ENCODE assay signal across 15 mouse cellular contexts in genomic region chr10:61443456-61443855, GRCm38 (mm10). TPM values are rescaled to one million over a fixed set of nuclear protein-coding genes. Genes with fewer than 3 reads are reported as not detected.
A peak's percentile ranks its signal among the peaks of the same experiment; 100 is the strongest.
DNase-seq lines count a peak whose midpoint lies in the region; ATAC-seq lines count a peak whose summit lies in the region.
"Had no signal": no experiment of that assay in that cellular context is flagged by ENCODE, and none has a peak within 500 bp of the region (broad histone marks: within the 10 kb centered on the region; RNA-seq: fewer than 3 reads in every experiment).

No protein-coding gene starts in this region.

- H3K4me2 ChIP-seq in hindbrain, embryonic 13.5 days, result no peak overlapping the region
- no peak overlapping the region for H3K4me2 ChIP-seq in hindbrain, embryonic 16.5 days (ENCODE audit: low read length)
- no peak overlapping the region for H3K4me2 ChIP-seq in midbrain, embryonic 14.5 days (ENCODE audit: low read length)
- no peak overlapping the region for H3K4me2 ChIP-seq in midbrain, embryonic 15.5 days
- no peak overlapping the region for H3K4me2 ChIP-seq in neural tube, embryonic 15.5 days
- H3K4me2 ChIP-seq: lung, embryonic 15.5 days had no signal

- no peak for ATAC-seq in hindbrain, embryonic 13.5 days (ENCODE audit: low FRiP score)
- ATAC-seq in hindbrain, embryonic 16.5 days, result no peak
- no peak for ATAC-seq in midbrain, embryonic 14.5 days (ENCODE audit: low FRiP score, low TSS enrichment)
- ATAC-seq in midbrain, embryonic 15.5 days (replicated peaks), result no peak
- no peak for ATAC-seq in neural tube, embryonic 15.5 days (ENCODE audit: low FRiP score)
- ATAC-seq in cerebellum, adult (ENCODE audit: insufficient number of reproducible peaks, low FRiP score, low TSS enrichment), result no peak
- ATAC-seq: inflammation-experienced regulatory T-cells, adult 6 months; Patski had no signal

- peak; percentile 29 for DNase-seq in midbrain, embryonic 14.5 days
- no peak for DNase-seq in limb, embryonic 10.5 days (ENCODE audit: low spot score)
- DNase-seq: heart, postnatal 14 days; spleen, adult 18-20 months had no signal

- no peaks in the 10 kb centered on the region for H3K9me3 ChIP-seq in hindbrain, embryonic 13.5 days
- H3K9me3 ChIP-seq in hindbrain, embryonic 16.5 days (ENCODE audit: control insufficient read depth, low read length), result no peaks in the 10 kb centered on the region
- no peaks in the 10 kb centered on the region for H3K9me3 ChIP-seq in midbrain, embryonic 14.5 days (ENCODE audit: control insufficient read depth, low read length)
- no peaks in the 10 kb centered on the region for H3K9me3 ChIP-seq in midbrain, embryonic 15.5 days
- no peaks in the 10 kb centered on the region for H3K9me3 ChIP-seq in limb, embryonic 10.5 days (replicated peaks)
- no peaks in the 10 kb centered on the region for H3K9me3 ChIP-seq in neural tube, embryonic 15.5 days (replicated peaks)
- H3K9me3 ChIP-seq: lung, embryonic 15.5 days; megakaryocyte, embryonic 14.5 days had no signal

- no peaks in the 10 kb centered on the region for H3K27me3 ChIP-seq in hindbrain, embryonic 13.5 days
- no peaks in the 10 kb centered on the region for H3K27me3 ChIP-seq in hindbrain, embryonic 16.5 days (replicated peaks; ENCODE audit: control insufficient read depth, insufficient read depth, low read length)
- H3K27me3 ChIP-seq in midbrain, embryonic 14.5 days (ENCODE audit: control insufficient read depth, insufficient read depth, low read length), result no peaks in the 10 kb centered on the region
- H3K27me3 ChIP-seq in midbrain, embryonic 15.5 days (replicated peaks), result no peaks in the 10 kb centered on the region
- H3K27me3 ChIP-seq in limb, embryonic 10.5 days (ENCODE audit: low read depth, poor library complexity, severe bottlenecking), result no peaks in the 10 kb centered on the region
- no peaks in the 10 kb centered on the region for H3K27me3 ChIP-seq in neural tube, embryonic 15.5 days (replicated peaks)
- H3K27me3 ChIP-seq: CH12.LX; lung, embryonic 15.5 days; megakaryocyte, embryonic 14.5 days; Patski had no signal

- H3K36me3 ChIP-seq in hindbrain, embryonic 13.5 days, result peaks cover 6% of the 10 kb centered on the region; the same call in 1 of the 2 replicates
- no peaks in the 10 kb centered on the region for H3K36me3 ChIP-seq in hindbrain, embryonic 16.5 days (ENCODE audit: control insufficient read depth, insufficient read depth, low read length)
- no peaks in the 10 kb centered on the region for H3K36me3 ChIP-seq in midbrain, embryonic 14.5 days (ENCODE audit: control insufficient read depth, insufficient read depth, low read length)
- no peaks in the 10 kb centered on the region for H3K36me3 ChIP-seq in midbrain, embryonic 15.5 days (replicated peaks)
- peaks cover 49% of the 10 kb centered on the region for H3K36me3 ChIP-seq in limb, embryonic 10.5 days
- no peaks in the 10 kb centered on the region for H3K36me3 ChIP-seq in neural tube, embryonic 15.5 days

- WGBS in hindbrain, embryonic 13.5 days, result 65% methylated on average over 6 of the region's 6 CpGs
- 57% methylated on average over 6 of the region's 6 CpGs for WGBS in hindbrain, embryonic 16.5 days
- WGBS in midbrain, embryonic 14.5 days, result 51% methylated on average over 6 of the region's 6 CpGs
- 56% methylated on average over 6 of the region's 6 CpGs for WGBS in midbrain, embryonic 15.5 days
- 47% methylated on average over 6 of the region's 6 CpGs for WGBS in limb, embryonic 10.5 days
- 47% methylated on average over 6 of the region's 6 CpGs for WGBS in neural tube, embryonic 15.5 days

- H3K27ac ChIP-seq in hindbrain, embryonic 13.5 days, result peak overlapping the region; percentile 8; the same call in 1 of the 2 replicates
- no peak overlapping the region for H3K27ac ChIP-seq in hindbrain, embryonic 16.5 days (ENCODE audit: low read depth, low read length)
- H3K27ac ChIP-seq in midbrain, embryonic 14.5 days (replicated peaks; ENCODE audit: low read depth, low read length), result no peak overlapping the region; the same call in 1 of the 2 replicates
- no peak overlapping the region for H3K27ac ChIP-seq in midbrain, embryonic 15.5 days
- H3K27ac ChIP-seq in limb, embryonic 10.5 days, result 0 out of 2 replicates have a peak overlapping the region, but pooled peaks have one; percentile 50
- H3K27ac ChIP-seq in neural tube, embryonic 15.5 days (replicated peaks), result 0 out of 2 replicates have a peak overlapping the region, but pooled peaks have one; percentile 58
- H3K27ac ChIP-seq: lung, embryonic 15.5 days had no signal

- H3K4me3 ChIP-seq in hindbrain, embryonic 13.5 days, result no peak overlapping the region
- H3K4me3 ChIP-seq in hindbrain, embryonic 16.5 days (ENCODE audit: low read length), result no peak overlapping the region
- H3K4me3 ChIP-seq in midbrain, embryonic 14.5 days (replicated peaks; ENCODE audit: low read depth, low read length), result no peak overlapping the region
- no peak overlapping the region for H3K4me3 ChIP-seq in midbrain, embryonic 15.5 days
- H3K4me3 ChIP-seq in limb, embryonic 10.5 days, result no peak overlapping the region
- no peak overlapping the region for H3K4me3 ChIP-seq in neural tube, embryonic 15.5 days (replicated peaks)
- H3K4me3 ChIP-seq: lung, embryonic 15.5 days; megakaryocyte, embryonic 14.5 days had no signal

- peaks cover 55% of the 10 kb centered on the region for H3K4me1 ChIP-seq in hindbrain, embryonic 13.5 days (replicated peaks)
- H3K4me1 ChIP-seq in hindbrain, embryonic 16.5 days (ENCODE audit: control insufficient read depth, insufficient read depth, low read depth, low read length), result peaks cover 34% of the 10 kb centered on the region
- H3K4me1 ChIP-seq in midbrain, embryonic 14.5 days (ENCODE audit: control insufficient read depth, insufficient read depth, low read length), result peaks cover 15% of the 10 kb centered on the region
- peaks cover 53% of the 10 kb centered on the region for H3K4me1 ChIP-seq in midbrain, embryonic 15.5 days
- H3K4me1 ChIP-seq in limb, embryonic 10.5 days, result peaks cover 64% of the 10 kb centered on the region
- H3K4me1 ChIP-seq in neural tube, embryonic 15.5 days, result peaks cover 57% of the 10 kb centered on the region

- no peak overlapping the region for H3K9ac ChIP-seq in hindbrain, embryonic 13.5 days
- H3K9ac ChIP-seq in hindbrain, embryonic 16.5 days (ENCODE audit: low read depth, low read length), result no peak overlapping the region
- H3K9ac ChIP-seq in midbrain, embryonic 14.5 days (replicated peaks; ENCODE audit: low read length), result no peak overlapping the region
- no peak overlapping the region for H3K9ac ChIP-seq in midbrain, embryonic 15.5 days
- no peak overlapping the region for H3K9ac ChIP-seq in neural tube, embryonic 15.5 days (replicated peaks)
- H3K9ac ChIP-seq: lung, embryonic 15.5 days had no signal

RNA-seq across cellular contexts. Expression of gene Eif4ebp2, which starts 9.0 kb away (rescaled TPM):
- polyA plus RNA-seq in hindbrain, embryonic 13.5 days (2015; fragmentation: Nextera tagmentation; extraction: Ambion mirVana), result 66.3 and 66.4 TPM in 2 replicates
- 43.2 and 46.6 TPM in 2 replicates for polyA plus RNA-seq in hindbrain, embryonic 16.5 days (2015; fragmentation: Nextera tagmentation; extraction: Ambion mirVana)
- polyA plus RNA-seq in midbrain, embryonic 14.5 days (2014; fragmentation: Nextera tagmentation; extraction: Ambion mirVana), result 46.8 and 53.7 TPM in 2 replicates
- polyA plus RNA-seq in midbrain, embryonic 15.5 days (2015; fragmentation: Nextera tagmentation; extraction: Ambion mirVana), result 65.8 and 71.3 TPM in 2 replicates
- polyA plus RNA-seq in limb, embryonic 10.5 days (2016; fragmentation: Nextera tagmentation; extraction: Ambion mirVana), result 83.2 and 85.7 TPM in 2 replicates
- 44.1 and 57.0 TPM in 2 replicates for polyA plus RNA-seq in neural tube, embryonic 15.5 days (2015; fragmentation: Nextera tagmentation; extraction: Ambion mirVana)

RNA-seq across cellular contexts. Expression of gene Nodal, which starts 25.7 kb away (rescaled TPM):
- 0.09 TPM in 1 of 2 replicates, not detected in the other for polyA plus RNA-seq in hindbrain, embryonic 13.5 days (2015; fragmentation: Nextera tagmentation; extraction: Ambion mirVana)
- 0.24 and 0.56 TPM in 2 replicates for polyA plus RNA-seq in hindbrain, embryonic 16.5 days (2015; fragmentation: Nextera tagmentation; extraction: Ambion mirVana)
- not detected in 2 replicates for polyA plus RNA-seq in midbrain, embryonic 14.5 days (2014; fragmentation: Nextera tagmentation; extraction: Ambion mirVana)
- polyA plus RNA-seq in midbrain, embryonic 15.5 days (2015; fragmentation: Nextera tagmentation; extraction: Ambion mirVana), result 0.10 and 0.28 TPM in 2 replicates
- polyA plus RNA-seq in limb, embryonic 10.5 days (2016; fragmentation: Nextera tagmentation; extraction: Ambion mirVana), result 0.13 and 0.36 TPM in 2 replicates
- polyA plus RNA-seq in neural tube, embryonic 15.5 days (2015; fragmentation: Nextera tagmentation; extraction: Ambion mirVana), result 0.14 and 0.23 TPM in 2 replicates
- polyA plus RNA-seq: neural tube, embryonic 11.5 days; Patski had no signal

RNA-seq across cellular contexts. Expression of gene Lrrc20, which starts 32.1 kb away (rescaled TPM):
- 15.3 and 16.1 TPM in 2 replicates for polyA plus RNA-seq in hindbrain, embryonic 13.5 days (2015; fragmentation: Nextera tagmentation; extraction: Ambion mirVana)
- 14.9 and 17.7 TPM in 2 replicates for polyA plus RNA-seq in hindbrain, embryonic 16.5 days (2015; fragmentation: Nextera tagmentation; extraction: Ambion mirVana)
- 15.0 and 17.6 TPM in 2 replicates for polyA plus RNA-seq in midbrain, embryonic 14.5 days (2014; fragmentation: Nextera tagmentation; extraction: Ambion mirVana)
- polyA plus RNA-seq in midbrain, embryonic 15.5 days (2015; fragmentation: Nextera tagmentation; extraction: Ambion mirVana), result 18.1 TPM in 2 replicates
- 10.9 and 11.4 TPM in 2 replicates for polyA plus RNA-seq in limb, embryonic 10.5 days (2016; fragmentation: Nextera tagmentation; extraction: Ambion mirVana)
- polyA plus RNA-seq in neural tube, embryonic 15.5 days (2015; fragmentation: Nextera tagmentation; extraction: Ambion mirVana), result 12.1 and 14.5 TPM in 2 replicates

Comparison
In these comparisons a context has a peak if more than half of its experiments do, and no peak if none do; other contexts are left out.
1. H3K27ac ChIP-seq: peak in hindbrain, embryonic 13.5 days (single experiment), limb, embryonic 10.5 days (single experiment) and neural tube, embryonic 15.5 days (single experiment); none in hindbrain, embryonic 16.5 days (single experiment), midbrain, embryonic 14.5 days (single experiment) and midbrain, embryonic 15.5 days (single experiment).